Mouse (Mus musculus): ENCODE data around the gene 2610528A11Rik.
"Not testable (repeated sequence)": the region's sequence is repeated elsewhere in the genome, so short reads cannot be mapped to it uniquely, and the experiment has no call there.

Gene 2610528A11Rik

GRCm38 (mm10) chr14:37113922-37114321 is at the start of gene 2610528A11Rik:
TSS of gene 2610528A11Rik (minus strand) at chr14:37114022.
- no peak for DNase-seq (ENCODE audit: low spot score in 2 of 2)

GRCm38 (mm10) chr14:37163277-37163956 is 49.6 kb upstream of the 2610528A11Rik start:
- DNase-seq (ENCODE audit: low spot score in 2 of 2): peak in 1 of 2 experiments; percentile 23

DNA sequence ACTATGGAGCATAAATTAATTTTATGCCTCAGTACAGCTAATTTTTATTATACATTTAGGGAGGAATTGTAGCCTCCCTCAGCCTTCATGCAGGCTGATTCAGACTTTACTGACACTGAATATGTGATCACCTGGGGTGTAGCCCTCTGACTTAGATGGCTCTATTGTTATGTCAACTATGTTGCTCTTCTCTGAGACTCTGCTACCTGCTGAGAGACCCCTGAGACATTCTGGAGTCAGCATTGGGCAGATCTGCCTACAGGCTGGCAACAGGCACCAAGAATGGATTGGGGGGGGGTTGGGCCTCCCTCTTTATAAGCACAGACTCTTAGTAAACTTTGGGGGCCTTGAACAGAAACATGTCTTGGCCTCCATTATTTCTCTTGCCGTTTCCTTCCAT is 40.6 kb upstream of the 2610528A11Rik start:
- DNase-seq (ENCODE audit: low spot score in 2 of 2): no peak

DNA sequence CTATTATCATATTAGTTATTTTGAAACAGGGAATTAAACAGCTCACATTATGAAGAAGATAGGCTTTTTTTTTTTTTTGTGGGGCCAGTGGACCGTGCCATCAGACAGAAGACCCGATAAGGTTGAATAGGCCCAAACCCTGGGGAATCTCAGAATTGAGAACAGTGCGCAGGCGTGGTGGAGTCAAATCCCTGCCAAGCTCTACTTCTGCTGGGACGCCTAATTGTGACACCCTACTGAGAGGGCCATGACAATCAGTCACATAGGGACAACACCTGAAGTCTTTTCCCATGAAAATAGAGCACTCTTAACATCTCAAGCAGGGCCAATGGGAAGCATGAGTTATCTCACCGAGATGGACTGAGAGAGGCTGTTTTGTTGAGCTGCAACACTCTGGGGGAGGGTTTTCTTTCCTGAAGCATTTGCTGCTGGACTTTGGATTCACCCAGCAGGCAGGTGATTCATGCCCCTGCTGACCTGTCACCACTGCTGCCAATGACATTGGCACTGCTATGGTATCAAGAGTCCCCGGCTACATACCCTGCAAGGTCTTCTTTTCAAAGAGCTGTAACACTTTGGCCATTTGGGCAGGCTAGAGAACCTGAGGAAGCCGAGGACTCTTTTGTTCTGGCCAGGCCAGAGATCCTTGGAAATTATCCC is 25.4 kb upstream of the 2610528A11Rik start:
- no peak for DNase-seq (ENCODE audit: low spot score in 2 of 2)

DNA sequence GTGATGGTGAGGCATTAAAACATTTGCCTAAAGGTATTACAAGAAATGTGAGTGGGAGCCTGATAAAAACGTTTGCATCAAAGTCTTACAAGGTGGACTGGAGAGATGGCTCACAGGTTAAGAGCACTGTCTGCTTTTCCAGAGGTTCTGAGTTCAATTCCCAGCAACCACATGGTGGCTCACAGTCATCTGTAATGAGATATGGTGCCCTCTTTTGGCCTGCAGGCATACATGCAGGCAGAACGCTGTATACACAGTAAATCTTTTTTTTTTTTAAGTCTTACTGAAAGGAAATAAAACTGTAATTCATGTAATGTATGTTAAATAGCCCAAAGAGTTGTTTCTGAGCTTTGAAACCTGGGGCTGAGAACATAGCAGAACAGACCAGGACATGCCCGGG is 23.8 kb upstream of the 2610528A11Rik start:
- not testable (repeated sequence) for DNase-seq (ENCODE audit: low spot score in 2 of 2)

- no peak for DNase-seq (ENCODE audit: low spot score in 2 of 2)
Measured at GRCm38 (mm10) chr14:37136110-37136509, 22.3 kb upstream of the 2610528A11Rik start.

GRCm38 (mm10) chr14:37135671-37136070 is 21.8 kb upstream of the 2610528A11Rik start:
- no peak for DNase-seq (ENCODE audit: low spot score in 2 of 2)

DNA sequence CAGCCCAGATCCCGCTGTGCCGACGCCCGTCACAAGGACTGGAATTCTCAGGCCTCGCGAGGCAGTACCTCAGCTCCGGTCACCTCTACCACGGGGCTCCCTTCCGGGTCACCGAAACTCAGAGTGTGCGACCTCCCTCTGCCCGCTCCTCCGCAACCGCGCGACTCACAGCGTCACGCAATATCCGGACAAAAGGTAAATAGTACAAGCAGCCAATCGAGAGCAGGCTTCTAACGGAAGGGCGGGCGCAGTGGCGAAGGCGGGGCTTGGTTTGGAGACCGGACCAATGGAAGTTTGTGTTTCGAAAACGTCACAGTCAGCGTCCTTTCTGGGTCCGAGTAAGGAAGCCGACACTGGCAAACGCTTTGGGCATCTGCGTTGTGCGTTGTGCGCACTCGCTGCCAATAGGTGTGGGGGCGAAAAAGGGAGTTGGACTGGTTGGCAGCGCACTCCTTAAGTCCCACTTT is 21.3 kb upstream of the 2610528A11Rik start, which contains the start of gene Ghitm:
TSS of gene Ghitm (minus strand) at position 146 of the 467 bp plus-strand sequence.
- peak; percentile 92 to 94 for DNase-seq (ENCODE audit: low spot score in 2 of 2)

DNA sequence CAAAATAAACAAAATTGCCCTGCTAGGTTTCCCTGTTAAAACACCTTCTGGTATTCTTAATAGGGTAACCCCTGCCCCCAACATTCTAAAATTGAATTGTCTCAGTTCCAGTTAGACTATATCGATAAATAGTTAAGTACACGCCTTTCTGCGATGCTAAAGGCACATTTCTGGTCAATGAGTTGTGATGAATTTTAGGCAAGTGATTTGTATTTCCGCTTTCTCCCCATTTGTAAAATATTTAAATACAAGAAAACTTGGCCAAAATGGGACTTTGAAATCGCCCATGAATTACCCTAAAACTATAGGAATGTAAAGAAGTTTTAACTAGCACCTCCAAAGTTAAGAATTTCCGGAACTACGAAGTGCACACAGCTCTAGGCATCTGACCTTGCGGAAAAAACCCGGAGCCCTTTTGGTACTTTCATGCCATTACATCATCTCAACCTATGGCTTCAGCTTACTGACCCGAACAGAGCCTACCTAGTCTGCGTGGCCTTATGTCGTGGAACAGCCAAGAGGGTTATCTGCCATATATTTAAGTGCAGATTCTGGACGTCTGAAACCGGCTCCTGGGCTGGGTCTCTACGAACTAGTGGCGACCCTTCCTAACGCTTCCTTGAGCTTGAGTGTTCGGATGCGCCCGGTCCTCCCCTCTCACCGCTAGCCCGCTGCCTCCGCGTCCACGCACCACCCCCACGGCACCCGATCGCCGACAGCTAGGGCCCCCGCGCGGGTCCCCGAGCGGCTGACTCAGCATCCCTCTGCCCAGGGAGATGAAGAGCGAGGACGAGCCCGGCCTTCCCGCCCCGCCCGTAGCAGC is 20.7 kb upstream of the 2610528A11Rik start:
- no peak for DNase-seq (ENCODE audit: low spot score in 2 of 2)

DNA sequence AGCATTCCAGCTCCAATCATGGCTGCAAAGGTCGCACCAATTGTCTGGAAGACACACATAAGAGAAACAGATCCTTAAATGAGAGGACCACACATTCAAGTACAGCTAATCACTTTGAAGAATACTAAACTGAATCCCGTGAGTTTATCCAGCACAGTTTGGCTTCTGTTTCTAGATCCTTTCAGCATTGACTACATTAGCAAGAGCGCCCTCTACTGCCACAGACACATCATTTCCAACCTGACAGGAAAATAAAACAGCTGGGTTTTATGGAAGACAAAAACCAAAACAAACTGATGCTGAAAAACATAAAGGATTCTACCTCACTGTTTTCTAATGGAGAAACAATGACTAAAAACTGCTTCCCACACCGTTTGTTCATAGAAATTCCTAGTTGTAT is 13.8 kb upstream of the 2610528A11Rik start:
- peak in 1 of 2 experiments; percentile 12 for DNase-seq (ENCODE audit: low spot score in 2 of 2)

DNA sequence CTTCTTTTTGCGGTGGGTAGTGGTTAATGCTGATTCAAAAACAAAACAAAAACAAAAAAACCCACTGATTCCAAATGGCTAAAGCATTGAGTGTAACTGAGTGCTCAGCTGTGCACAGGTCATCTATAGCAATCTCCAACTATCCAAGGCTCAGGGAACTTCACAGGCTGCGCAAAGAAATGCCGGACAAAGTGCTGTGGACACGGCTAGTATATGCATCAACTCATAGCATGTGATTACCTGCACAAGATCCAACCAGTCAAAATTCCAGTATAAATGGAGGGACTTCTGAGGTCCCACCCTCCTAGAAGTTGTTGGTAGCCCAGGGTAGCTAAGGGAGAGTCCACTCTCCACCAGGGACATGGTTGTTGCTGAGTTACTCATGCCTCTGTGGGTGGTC is 5.4 kb upstream of the 2610528A11Rik start:
- no peak for DNase-seq (ENCODE audit: low spot score in 2 of 2)

- DNase-seq (ENCODE audit: low spot score in 2 of 2): no peak
Measured at GRCm38 (mm10) chr14:37112931-37113330, 891 bp downstream of the 2610528A11Rik start.

- DNase-seq (ENCODE audit: low spot score in 2 of 2): no peak
Measured at GRCm38 (mm10) chr14:37111371-37111770, 2.5 kb downstream of the 2610528A11Rik start.

DNA sequence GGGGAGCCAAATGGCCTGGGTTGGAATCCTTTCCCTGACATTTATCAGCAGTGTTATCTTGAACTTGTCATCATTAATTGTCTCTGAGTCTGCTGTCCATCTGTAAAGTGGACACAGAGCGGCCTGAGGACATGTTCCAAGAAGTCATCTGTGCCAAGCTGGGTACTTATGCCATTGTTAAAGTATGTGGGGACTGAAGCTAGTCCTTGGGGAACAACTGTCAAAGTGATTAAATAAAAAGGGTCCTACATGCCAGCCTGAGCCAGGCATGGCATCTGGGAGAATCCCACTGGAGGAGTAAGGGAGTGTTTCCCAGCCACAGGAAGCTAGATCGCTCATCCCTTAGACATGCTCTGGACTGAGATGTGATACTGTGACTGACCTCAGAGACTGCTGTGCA is 3.4 kb downstream of the 2610528A11Rik start:
- DNase-seq (ENCODE audit: low spot score in 2 of 2): no peak

DNA sequence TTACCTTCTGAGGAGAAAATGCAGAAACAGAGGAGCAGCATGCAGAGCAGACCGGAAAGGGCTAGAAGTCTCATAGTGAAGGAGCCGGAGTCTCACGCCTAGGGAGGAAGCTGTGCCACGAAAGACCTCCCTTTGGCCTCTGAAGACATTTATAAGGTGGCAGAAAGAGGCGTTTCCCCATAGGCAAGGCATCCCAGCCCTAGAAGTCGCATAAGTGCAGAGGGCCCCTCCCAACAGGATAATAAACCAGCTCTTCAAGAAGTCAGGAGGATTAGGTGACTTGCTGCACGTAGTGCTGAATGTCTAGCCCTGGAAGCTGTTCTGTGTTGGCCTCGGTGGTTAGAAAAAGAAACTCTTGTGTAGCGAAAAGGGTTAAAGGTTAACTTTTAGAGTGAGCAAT is 3.8 kb downstream of the 2610528A11Rik start:
- no peak for DNase-seq (ENCODE audit: low spot score in 2 of 2)

DNA sequence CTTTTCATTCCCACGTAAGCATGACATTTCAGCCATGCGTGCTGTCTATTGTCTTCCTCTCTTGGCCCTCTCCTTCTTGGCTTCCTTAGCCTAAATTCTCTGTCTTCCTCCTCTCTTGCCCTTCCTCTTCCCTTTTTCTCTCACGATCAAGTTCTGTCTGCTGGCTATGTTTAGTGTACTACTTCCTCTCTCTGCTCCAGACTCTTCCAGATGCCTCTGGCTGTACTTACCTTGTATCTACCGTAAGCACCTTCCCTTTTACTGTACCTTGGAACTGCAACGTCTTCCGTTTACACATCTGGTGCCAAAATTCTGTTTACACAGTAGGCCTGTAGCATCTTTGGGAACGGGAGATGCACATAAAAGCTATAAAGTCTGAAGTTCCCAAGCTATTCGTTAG is 4.4 kb downstream of the 2610528A11Rik start:
- DNase-seq (ENCODE audit: low spot score in 2 of 2): no peak

DNA sequence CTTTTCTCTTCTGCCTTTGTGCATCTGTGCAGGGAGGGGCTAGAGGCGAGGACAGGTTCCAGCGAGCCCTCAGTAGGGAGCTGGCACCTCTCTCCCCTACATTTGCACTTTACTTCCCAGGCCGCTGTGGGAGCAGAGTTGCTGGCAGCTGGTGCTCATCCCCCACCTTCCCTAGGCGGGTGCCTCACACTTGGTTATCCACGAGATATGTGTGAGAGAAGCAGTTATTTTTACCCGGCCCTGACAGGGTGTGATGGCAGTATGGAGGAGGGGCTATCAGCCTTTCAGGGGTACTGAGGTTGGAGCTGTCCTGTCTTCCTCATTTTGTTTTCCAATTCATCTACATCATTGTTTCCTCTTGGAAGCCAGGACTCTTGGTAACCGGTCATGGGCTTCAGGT is 8.0 kb downstream of the 2610528A11Rik start:
- DNase-seq (ENCODE audit: low spot score in 2 of 2): no peak

GRCm38 (mm10) chr14:37104747-37105146 is 9.1 kb downstream of the 2610528A11Rik start:
- no peak for DNase-seq (ENCODE audit: low spot score in 2 of 2)

DNA sequence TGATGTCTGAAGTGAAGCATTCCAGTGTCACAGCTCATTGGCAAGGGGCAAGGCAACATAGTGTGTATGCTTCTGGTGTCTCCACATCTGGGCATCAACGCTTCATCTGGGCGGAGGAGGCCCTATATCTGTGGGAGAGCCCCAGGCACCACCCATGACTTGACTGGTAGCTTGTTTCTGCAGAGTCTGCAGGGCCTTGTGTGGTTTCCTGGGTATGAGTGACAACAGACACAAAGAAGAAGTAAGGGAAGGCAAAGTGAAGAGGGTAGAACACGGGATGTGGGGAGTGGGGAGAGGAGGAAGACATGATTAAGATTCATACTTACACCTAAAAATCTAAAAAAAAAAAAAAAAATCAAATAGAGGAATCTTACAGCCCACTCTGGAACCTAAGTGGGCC is 11.3 kb downstream of the 2610528A11Rik start:
- DNase-seq (ENCODE audit: low spot score in 2 of 2): no peak

- no peak for DNase-seq (ENCODE audit: low spot score in 2 of 2)
Measured at GRCm38 (mm10) chr14:37101531-37101930, 12.3 kb downstream of the 2610528A11Rik start.

DNA sequence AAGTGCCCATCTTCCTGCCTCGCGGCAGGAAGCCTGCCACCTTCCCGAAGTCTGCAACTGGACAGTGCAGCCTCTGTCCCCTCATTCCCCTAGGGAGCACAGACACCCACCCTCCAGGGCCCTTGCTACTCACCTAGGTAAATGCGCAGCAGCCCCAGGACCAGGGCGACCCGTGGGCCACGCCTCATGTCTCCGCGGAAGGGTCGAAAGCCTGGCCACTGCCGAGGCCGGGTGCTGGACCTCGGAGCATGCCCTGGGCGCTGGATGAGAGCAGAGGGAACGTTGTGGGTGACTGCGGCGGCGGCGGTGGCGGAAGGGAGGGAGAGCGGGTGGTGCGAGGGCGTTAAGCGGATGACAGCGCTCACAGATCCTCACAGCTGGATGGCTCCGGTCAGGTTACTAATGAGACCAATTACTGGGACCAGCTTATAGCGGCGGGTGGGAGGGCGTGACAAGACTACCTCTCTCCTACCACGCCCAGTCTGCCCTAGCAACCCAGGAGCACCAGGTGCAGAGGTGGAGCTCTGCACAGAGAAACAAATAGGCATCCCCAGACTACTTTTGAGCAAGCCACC is 15.8 kb downstream of the 2610528A11Rik start, which contains the start of gene Cdhr1:
TSS of gene Cdhr1 (minus strand) at position 392 of the 575 bp plus-strand sequence.
- no peak for DNase-seq (ENCODE audit: low spot score in 2 of 2)

DNA sequence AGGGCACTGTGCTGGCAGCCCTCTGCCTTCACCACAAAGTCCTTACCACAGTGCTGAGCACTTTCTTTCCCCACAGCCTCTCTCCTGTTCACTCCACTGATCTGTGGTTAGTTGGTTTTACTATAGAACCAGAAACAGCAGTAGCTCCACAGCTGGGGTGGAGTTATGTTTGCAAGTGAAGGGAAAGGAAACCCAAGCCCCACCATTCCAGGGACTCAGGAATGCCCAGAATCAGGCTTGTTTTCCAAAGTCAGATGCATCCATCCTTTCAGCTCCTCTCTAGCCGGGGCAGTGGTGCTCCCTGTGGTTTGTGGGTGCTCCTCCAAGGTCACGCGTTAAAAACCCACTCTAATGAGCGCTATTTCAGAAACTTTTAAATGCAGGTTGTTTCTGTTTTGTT is 18.3 kb downstream of the 2610528A11Rik start:
- no peak for DNase-seq (ENCODE audit: low spot score in 2 of 2)

All from spleen, postnatal 14 days (tissue).